Mouse (Mus musculus): ENCODE measurements around the gene Foxn3. TPM values are rescaled to one million over a fixed set of nuclear protein-coding genes. Genes with fewer than 3 reads are reported as not detected.

Gene Foxn3
- polyA plus RNA-seq, 1 experiment from 2014 or later, result 85.9 TPM

DNA sequence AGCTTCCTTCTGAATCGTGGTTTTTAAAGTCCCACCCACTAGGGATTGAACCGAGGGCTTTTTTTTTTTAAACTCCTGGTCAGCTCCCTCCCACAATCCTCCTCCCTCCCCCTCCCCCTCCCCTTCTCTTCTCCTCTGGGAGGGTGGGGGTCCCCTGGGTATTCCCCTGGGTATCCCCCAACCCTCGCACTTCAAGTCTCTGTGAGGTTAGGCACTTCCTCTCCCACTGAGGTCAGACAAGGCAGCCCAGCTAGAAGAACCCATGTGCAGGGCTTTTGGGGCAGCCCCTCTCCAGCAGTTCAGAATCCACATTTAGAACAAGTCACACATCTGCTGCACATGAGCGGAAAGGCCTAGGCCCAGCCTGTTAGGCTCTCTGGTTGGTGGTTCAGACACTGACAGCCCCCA lies 182.5 kb downstream of the Foxn3 start:
- no peak for ATAC-seq (replicated peaks)
- Histone ChIP-seq H3K4me1 (peaks cover 40% of the 10 kb centered on the region), H3K36me3 (replicated peaks) (0 out of 2 replicates have a peak, but pooled peaks cover 4% of the 10 kb centered on the region), H3K27ac (no peak overlapping the region), H3K9me3 (no peaks in the 10 kb centered on the region), H3K4me3 (no peak overlapping the region), H3K9ac (no peak overlapping the region), H3K27me3 (replicated peaks) (no peaks in the 10 kb centered on the region), H3K4me2 (no peak overlapping the region)
- 64% methylated on average over 4 of the region's 4 CpGs for WGBS

DNA sequence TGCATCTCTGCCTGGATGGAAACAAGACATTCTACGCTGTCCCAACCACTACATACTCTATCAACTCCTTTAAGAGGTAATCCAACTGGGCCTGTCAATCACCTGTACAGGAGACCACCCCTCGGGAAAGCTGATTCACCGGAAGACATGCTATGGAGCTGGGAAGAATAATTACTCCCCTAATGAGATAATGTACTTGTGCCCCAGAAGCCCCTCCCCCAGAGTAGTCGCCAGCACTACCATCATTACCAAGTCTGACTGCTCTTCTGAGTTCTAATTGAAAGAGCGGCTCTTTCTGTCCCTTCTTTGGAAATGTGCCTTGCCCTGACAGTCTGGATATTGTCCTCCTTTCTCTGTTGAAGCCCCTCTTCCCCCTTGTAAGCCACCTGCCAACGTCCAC lies 183.3 kb downstream of the Foxn3 start:
- Histone ChIP-seq H3K4me1 (peaks cover 42% of the 10 kb centered on the region), H3K27ac (no peak overlapping the region), H3K4me2 (no peak overlapping the region), H3K36me3 (replicated peaks) (0 out of 2 replicates have a peak, but pooled peaks cover 4% of the 10 kb centered on the region), H3K27me3 (replicated peaks) (no peaks in the 10 kb centered on the region), H3K9me3 (no peaks in the 10 kb centered on the region), H3K9ac (no peak overlapping the region), H3K4me3 (no peak overlapping the region)
- 60% methylated on average over 6 of the region's 6 CpGs for WGBS
- ATAC-seq (replicated peaks), result no peak

DNA sequence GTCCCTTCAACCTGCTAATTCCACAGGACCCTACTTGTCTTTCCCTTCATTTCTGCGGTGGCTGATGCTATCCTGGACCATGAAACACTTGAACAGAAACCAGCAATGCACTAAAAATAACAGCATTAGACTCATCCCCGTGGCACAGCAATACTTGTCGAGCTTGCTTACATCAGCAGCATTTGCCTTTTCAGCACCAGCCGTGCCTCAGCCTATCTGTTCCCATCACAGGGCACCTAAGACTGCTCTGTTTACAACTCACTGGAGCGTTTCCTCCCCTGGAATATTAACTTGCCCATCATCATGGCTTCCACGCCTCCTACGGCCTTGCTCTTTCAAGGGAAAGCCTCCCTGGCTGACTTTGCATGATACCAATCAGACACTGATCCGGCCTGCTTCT lies 185.1 kb downstream of the Foxn3 start:
- H3K27me3 ChIP-seq (replicated peaks), result no peaks in the 10 kb centered on the region
- no peak for ATAC-seq (replicated peaks)
- H3K9ac ChIP-seq, result no peak overlapping the region
- H3K27ac ChIP-seq, result no peak overlapping the region
- WGBS, result 64% methylated on average over 8 of the region's 8 CpGs
- H3K4me3 ChIP-seq, result no peak overlapping the region
- no peaks in the 10 kb centered on the region for H3K9me3 ChIP-seq
- H3K4me2 ChIP-seq, result no peak overlapping the region
- 0 out of 2 replicates have a peak, but pooled peaks cover 4% of the 10 kb centered on the region for H3K36me3 ChIP-seq (replicated peaks)
- H3K4me1 ChIP-seq, result peaks cover 49% of the 10 kb centered on the region

DNA sequence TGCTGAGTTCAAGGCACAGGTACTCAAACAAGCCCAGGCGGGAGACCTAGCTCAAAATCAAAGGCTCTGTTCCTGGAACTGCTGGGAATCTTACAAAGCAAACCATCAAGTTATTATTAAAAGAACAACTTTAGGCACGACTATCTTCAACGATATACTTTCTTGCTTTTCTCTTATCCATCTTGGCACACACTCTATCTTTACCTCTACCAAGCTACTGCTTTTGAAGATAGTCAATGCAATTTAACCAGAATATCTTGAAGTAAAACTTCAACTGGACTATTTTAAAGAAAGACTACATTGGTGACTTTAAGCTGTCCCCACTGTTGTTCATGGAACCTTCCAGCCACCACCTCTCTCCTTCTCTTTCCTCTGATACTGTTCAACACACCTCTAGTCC lies 185.7 kb downstream of the Foxn3 start:
- Histone ChIP-seq H3K27ac (no peak overlapping the region), H3K9me3 (no peaks in the 10 kb centered on the region), H3K36me3 (replicated peaks) (0 out of 2 replicates have a peak, but pooled peaks cover 4% of the 10 kb centered on the region), H3K27me3 (replicated peaks) (no peaks in the 10 kb centered on the region), H3K4me1 (peaks cover 49% of the 10 kb centered on the region), H3K4me2 (no peak overlapping the region), H3K4me3 (no peak overlapping the region), H3K9ac (no peak overlapping the region)
- ATAC-seq (replicated peaks), result no peak
- WGBS, result 64% methylated on average over 3 of the region's 3 CpGs

DNA sequence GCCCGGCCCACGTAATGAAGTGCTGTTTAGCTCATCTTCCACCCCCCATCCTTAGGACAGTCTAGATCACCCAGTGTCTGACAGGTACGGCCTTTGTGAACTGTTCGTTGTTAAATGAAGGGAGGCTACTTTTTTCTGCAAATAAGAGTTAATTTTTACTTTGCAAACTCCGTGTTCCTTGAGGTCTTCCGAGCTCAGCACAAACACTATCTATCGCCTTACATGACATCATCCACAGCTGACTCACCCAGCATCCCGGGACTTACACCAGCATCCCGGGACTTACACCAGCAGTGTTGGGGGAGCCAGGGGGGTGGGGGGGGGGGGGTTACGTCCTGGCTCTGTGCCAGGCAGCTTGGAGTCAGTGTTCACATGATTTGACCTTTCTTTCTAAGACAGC lies 186.3 kb downstream of the Foxn3 start:
- Histone ChIP-seq H3K9ac (no peak overlapping the region), H3K4me3 (no peak overlapping the region), H3K27me3 (replicated peaks) (no peaks in the 10 kb centered on the region), H3K27ac (no peak overlapping the region), H3K36me3 (replicated peaks) (no peaks in the 10 kb centered on the region), H3K9me3 (no peaks in the 10 kb centered on the region), H3K4me2 (no peak overlapping the region), H3K4me1 (peaks cover 49% of the 10 kb centered on the region)
- no peak for ATAC-seq (replicated peaks)
- 82% methylated on average over 10 of the region's 10 CpGs for WGBS

DNA sequence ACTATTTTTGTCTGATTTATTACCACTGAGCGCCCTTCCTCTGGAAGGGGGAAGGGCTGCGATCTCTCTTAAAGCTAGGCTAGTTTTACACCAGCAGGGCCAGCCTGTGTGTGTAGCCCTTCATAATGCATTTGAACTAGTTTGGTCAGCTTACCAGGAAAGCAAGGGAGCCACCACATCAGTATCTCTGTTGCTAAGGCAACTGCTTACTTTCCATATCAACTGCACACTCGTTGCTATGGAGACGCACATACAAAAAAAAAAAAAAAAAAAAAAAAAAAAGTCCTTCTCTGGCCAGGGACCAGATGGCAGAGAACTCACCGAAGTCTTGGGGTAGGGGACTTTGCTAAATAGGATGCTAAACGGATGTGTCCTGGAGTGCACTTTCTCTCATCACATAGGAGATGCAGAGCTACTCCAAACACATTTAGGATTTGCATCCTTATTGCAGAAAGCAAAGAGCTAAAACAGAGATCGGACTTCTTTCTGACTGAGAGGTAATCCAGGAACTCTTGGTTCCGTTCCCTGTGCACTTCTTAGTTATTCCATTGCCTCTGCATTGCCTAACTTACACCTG lies 187.4 kb downstream of the Foxn3 start:
- no peaks in the 10 kb centered on the region for H3K27me3 ChIP-seq (replicated peaks)
- no peaks in the 10 kb centered on the region for H3K36me3 ChIP-seq (replicated peaks)
- peaks cover 49% of the 10 kb centered on the region for H3K4me1 ChIP-seq
- no peak overlapping the region for H3K4me2 ChIP-seq
- peak overlapping the region; percentile 65 for H3K27ac ChIP-seq
- whole genome bisulfite sequencing, result 47% methylated on average over 8 of the region's 8 CpGs
- H3K4me3 ChIP-seq, result no peak overlapping the region
- H3K9me3 ChIP-seq, result no peaks in the 10 kb centered on the region
- no peak overlapping the region for H3K9ac ChIP-seq
- ATAC-seq (replicated peaks), result peak; percentile 75

DNA sequence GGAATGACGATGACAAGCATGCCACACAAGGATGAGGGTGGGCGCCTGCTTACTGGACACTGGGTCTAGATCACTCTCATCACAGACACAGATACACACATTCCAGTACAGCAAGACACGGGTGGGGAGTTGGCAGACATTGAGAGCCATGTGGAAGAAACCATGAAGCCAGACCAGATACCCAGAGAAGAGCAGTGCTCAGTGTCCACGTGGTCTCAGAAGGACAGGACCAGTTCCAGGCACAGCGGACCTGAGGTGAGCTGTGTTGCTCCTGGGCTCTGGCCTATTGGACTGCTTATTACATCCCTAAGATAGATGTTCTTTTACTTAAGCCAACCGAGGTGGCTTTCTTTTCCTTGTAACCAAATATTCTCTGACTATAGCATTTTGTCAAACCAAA lies 188.0 kb downstream of the Foxn3 start:
- H3K4me3 ChIP-seq, result no peak overlapping the region
- 88% methylated on average over 6 of the region's 6 CpGs for WGBS
- ATAC-seq (replicated peaks), result 0 out of 2 replicates have a peak, but pooled peaks have one; percentile 4
- peaks cover 52% of the 10 kb centered on the region for H3K4me1 ChIP-seq
- no peaks in the 10 kb centered on the region for H3K9me3 ChIP-seq
- no peaks in the 10 kb centered on the region for H3K27me3 ChIP-seq (replicated peaks)
- H3K9ac ChIP-seq, result no peak overlapping the region
- no peaks in the 10 kb centered on the region for H3K36me3 ChIP-seq (replicated peaks)
- no peak overlapping the region for H3K4me2 ChIP-seq
- H3K27ac ChIP-seq, result peak overlapping the region; percentile 65

DNA sequence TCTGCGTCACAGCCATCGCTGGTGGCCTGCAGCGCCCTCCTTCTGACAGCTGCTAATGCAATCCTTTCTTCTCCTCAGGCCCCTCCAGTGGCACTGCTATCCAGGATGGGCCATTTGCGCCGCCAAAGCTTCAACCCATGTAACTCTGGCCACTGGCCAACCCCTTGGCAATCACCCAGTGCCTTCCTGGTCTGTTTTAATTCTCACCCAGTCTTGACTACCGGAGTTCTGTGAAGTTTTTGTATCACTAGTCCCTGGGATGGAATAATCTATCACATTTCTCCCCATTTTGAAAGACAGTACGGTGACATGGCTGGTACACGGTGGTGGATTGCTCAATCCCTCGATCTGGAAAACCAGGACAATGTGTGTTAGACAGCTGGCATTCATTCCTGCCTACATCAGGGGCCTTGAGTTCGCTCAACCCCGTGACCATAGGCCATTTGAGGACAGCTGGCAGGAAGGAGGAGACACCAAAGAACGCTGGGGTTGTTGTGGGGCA lies 189.2 kb downstream of the Foxn3 start:
- peaks cover 53% of the 10 kb centered on the region for H3K4me1 ChIP-seq
- no peak overlapping the region for H3K27ac ChIP-seq
- no peaks in the 10 kb centered on the region for H3K27me3 ChIP-seq (replicated peaks)
- H3K36me3 ChIP-seq (replicated peaks), result no peaks in the 10 kb centered on the region
- whole genome bisulfite sequencing, result 79% methylated on average over 12 of the region's 12 CpGs
- H3K4me2 ChIP-seq, result no peak overlapping the region
- ATAC-seq (replicated peaks), result no peak
- H3K9ac ChIP-seq, result no peak overlapping the region
- no peak overlapping the region for H3K4me3 ChIP-seq
- no peaks in the 10 kb centered on the region for H3K9me3 ChIP-seq

DNA sequence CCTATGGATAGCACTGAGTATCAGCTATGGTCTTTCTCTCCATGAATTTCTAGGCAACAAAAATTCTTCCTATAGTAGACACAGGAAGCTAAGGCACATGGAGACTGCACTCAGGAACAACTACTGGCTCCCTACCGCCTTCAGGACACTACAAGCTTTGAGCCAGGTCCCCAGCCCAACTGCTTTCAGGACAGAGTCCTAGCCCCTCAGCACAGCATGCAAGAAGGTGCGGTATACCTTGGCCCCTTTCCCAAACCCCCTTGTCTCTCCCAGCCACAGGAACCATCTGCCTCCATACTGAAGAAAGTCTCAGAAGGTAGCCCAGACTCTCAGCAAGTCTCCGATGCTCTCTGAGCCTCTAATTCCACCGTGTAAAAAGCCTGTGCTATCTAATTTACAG lies 189.8 kb downstream of the Foxn3 start:
- H3K9me3 ChIP-seq, result no peaks in the 10 kb centered on the region
- H3K4me2 ChIP-seq, result no peak overlapping the region
- no peaks in the 10 kb centered on the region for H3K36me3 ChIP-seq (replicated peaks)
- H3K27me3 ChIP-seq (replicated peaks), result no peaks in the 10 kb centered on the region
- H3K4me3 ChIP-seq, result no peak overlapping the region
- ATAC-seq (replicated peaks), result no peak
- no peak overlapping the region for H3K27ac ChIP-seq
- WGBS, result 75% methylated on average over 4 of the region's 4 CpGs
- H3K4me1 ChIP-seq, result peaks cover 47% of the 10 kb centered on the region
- no peak overlapping the region for H3K9ac ChIP-seq

DNA sequence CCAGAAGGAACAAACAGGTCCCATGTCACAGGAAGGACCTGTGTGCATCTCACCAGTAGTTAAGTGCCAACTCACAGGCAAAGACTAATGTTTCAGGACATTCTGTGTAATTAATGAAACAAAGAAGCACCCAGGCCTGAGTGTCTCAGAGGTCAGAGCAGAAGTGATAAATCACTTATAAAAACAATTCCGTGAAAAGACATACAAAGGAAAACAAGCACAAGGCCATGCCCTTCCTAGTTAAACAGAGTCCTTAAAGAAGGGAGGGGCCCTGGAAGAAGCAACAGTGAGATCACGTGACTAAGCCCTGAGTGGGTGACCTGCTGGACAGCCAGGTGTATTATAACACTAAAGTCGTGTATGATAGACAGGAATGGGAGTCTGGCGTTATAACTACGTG lies 191.9 kb downstream of the Foxn3 start:
- Histone ChIP-seq H3K4me1 (peaks cover 31% of the 10 kb centered on the region), H3K27ac (no peak overlapping the region), H3K9me3 (no peaks in the 10 kb centered on the region), H3K4me3 (no peak overlapping the region), H3K27me3 (replicated peaks) (no peaks in the 10 kb centered on the region), H3K9ac (no peak overlapping the region), H3K4me2 (no peak overlapping the region), H3K36me3 (replicated peaks) (no peaks in the 10 kb centered on the region)
- WGBS, result 88% methylated on average over 5 of the region's 5 CpGs
- ATAC-seq (replicated peaks), result no peak

DNA sequence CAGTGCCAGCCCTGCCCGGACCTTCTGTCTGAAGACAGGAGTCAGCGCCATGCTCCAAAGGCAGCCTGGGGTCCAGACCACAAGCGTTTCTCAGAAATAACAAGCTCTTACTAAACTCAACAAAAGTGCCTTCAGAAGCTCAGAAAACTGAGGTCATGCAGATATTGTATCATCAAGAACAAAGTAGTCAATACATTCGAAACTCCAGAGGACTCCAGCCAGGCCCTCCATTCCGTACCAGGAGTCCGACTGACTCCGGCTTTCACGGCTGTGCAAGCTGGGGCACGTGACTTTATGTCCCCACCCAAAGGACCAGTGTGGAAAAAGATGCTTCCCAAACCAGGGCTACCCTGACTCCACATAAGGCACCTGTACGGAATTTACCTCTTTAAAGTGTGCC lies 195.1 kb downstream of the Foxn3 start:
- Histone ChIP-seq H3K27ac (no peak overlapping the region), H3K4me2 (no peak overlapping the region), H3K9me3 (no peaks in the 10 kb centered on the region), H3K9ac (no peak overlapping the region), H3K4me1 (peaks cover 11% of the 10 kb centered on the region; the same call in 1 of the 2 replicates), H3K27me3 (replicated peaks) (no peaks in the 10 kb centered on the region), H3K36me3 (replicated peaks) (no peaks in the 10 kb centered on the region), H3K4me3 (no peak overlapping the region)
- WGBS, result 92% methylated on average over 10 of the region's 10 CpGs
- ATAC-seq (replicated peaks), result no peak

DNA sequence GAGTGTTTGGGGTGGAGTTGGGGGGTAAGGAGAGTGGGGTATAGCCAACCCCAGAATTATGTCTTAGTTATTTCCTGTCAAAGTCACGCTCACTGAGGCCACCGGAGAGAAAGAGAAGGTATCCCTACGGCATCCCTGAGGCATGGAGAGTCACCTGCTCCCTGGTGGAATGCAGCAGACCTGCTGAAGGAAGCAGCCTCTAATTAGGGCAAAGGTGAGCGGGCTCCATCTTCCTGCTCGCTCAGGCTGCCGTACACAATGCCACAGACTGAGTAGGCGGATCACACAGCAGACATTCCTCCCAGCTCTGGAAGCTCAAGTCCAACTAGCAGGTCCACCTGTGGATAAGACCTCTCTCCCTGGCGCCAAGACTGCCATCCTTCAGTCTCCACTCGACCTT lies 197.4 kb downstream of the Foxn3 start:
- Histone ChIP-seq H3K4me1 (peaks cover 19% of the 10 kb centered on the region; the same call in 1 of the 2 replicates), H3K9me3 (no peaks in the 10 kb centered on the region), H3K27me3 (replicated peaks) (no peaks in the 10 kb centered on the region), H3K36me3 (replicated peaks) (no peaks in the 10 kb centered on the region), H3K9ac (no peak overlapping the region), H3K4me3 (no peak overlapping the region), H3K4me2 (no peak overlapping the region), H3K27ac (no peak overlapping the region)
- ATAC-seq (replicated peaks), result no peak
- WGBS, result 85% methylated on average over 9 of the region's 9 CpGs

DNA sequence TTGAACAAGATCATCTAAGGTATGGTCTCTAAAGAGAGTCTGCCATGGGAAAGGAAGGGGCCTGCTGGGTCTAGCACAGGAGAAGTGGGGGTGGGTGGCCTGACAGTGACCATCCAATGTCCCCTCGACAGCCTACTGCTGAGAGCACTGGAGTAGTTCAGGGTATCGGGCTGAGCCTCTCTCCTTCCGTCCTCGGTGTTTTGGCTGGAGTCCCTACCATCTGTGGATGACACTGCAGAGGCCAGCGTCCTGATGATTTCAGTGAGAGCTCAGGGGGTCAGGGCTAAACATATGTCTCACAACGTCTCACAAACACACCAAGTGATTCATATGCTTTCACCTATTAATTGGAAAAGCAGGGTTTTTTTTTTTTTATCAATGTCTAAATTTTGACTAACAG lies 199.2 kb downstream of the Foxn3 start:
- ATAC-seq (replicated peaks), result no peak
- no peak overlapping the region for H3K9ac ChIP-seq
- H3K4me2 ChIP-seq, result no peak overlapping the region
- H3K4me3 ChIP-seq, result no peak overlapping the region
- 75% methylated on average over 6 of the region's 6 CpGs for WGBS
- H3K4me1 ChIP-seq, result 0 out of 2 replicates have a peak, but pooled peaks cover 8% of the 10 kb centered on the region
- H3K27me3 ChIP-seq (replicated peaks), result no peaks in the 10 kb centered on the region
- H3K9me3 ChIP-seq, result no peaks in the 10 kb centered on the region
- no peak overlapping the region for H3K27ac ChIP-seq
- H3K36me3 ChIP-seq (replicated peaks), result no peaks in the 10 kb centered on the region
